Mouse (Mus musculus): ENCODE data around the gene Nfkbie.
A peak's percentile ranks its signal among the peaks of the same experiment; 100 is the strongest.

GRCm38 (mm10) chr17:45551816-45552451 is 3.6 kb upstream of the Nfkbie start:
- peak; percentile 88 for TF ChIP-seq CTCF (IDR thresholded peaks at IDR 0.05; ENCODE audit: low read depth)
- TF ChIP-seq EP300 (IDR thresholded peaks at IDR 0.05; ENCODE audit: low read depth) = no peak
